Mouse (Mus musculus): Measurements from ENCODE around the gene Ptpn7.
"Not testable (repeated sequence)": the region's sequence is repeated elsewhere in the genome, so short reads cannot be mapped to it uniquely, and the experiment has no call there.

Ptpn7 gene

DNA sequence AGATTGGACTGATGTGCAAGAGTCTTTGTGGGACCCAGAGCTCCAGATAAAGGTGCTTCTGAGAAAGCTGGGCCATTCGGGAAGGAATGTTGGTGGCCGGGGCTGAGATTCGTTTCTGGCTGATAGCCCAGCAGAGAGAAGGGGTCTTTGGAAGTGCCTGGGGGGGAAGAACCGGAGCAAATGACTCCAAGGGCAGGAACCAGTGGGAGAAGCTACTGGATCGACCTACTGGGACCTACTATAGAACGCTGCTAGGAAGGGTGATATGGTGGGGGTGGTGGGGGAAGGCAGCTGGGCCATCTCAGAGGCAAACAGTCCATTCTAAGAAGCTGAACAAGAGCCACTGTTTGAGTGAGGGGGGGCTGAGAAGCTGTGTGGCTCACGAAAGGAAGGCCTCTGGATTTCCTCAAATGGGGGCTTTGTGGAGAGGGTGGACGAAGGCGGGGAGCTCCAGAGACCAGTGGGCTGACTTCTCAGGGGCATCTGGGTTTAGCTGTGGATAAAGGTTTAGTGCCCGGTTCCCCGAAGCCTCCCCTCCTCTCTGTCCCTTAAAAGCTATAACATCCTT lies 27.1 kb downstream of the Ptpn7 start:
- DNase-seq, result no peak

DNA sequence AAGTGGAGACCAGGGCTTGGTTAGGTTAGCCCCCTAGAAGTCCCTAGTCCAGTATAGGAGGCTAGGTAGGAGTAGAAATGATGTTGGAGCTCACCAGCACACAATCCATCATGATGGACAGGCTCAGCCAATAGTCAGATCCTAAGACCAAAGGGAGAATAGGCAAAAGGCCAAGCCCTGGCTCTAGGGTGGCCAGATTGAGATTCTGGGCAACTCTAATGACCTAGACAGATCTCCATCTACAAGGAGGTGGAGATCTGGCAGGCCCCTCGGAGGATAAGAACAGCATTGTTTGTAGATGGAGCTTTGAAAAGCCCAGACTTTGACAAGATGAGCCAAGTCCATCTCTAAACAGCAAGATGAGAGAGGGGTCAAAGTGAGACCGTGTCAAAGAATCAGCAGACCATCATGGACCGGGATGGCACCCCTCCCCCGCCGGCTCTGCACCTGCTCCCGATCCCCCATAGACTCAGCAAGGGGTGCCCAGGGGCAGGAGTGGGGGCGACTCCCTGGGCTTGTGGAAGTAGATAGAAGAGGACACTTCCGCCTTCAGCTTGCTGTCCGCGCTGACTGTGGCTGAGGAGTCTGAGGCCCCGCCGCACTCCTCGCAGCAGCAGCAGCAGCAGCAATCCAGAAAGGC lies 28.0 kb downstream of the Ptpn7 start:
- DNase-seq, result no peak

DNA sequence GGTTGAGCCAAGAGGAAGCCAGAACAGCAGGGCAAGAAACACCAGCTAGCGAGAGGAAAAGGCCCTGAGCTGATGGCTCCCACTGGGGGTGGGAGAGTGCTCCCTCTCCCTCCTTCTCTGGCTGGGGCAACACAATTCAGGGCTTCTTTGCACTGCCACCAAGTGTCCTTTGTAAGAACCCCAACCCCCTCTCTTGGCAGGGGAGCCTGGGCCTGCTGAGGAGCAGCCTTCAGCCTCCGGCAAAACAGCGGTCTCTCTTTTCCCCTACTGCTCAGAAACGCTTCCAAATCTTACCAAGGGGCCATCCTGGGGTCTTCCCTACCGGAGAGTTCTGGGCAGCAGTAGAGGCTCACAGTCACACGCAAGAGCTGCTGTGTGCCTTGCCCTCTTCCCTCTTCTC lies 30.2 kb downstream of the Ptpn7 start:
- no peak for DNase-seq

DNA sequence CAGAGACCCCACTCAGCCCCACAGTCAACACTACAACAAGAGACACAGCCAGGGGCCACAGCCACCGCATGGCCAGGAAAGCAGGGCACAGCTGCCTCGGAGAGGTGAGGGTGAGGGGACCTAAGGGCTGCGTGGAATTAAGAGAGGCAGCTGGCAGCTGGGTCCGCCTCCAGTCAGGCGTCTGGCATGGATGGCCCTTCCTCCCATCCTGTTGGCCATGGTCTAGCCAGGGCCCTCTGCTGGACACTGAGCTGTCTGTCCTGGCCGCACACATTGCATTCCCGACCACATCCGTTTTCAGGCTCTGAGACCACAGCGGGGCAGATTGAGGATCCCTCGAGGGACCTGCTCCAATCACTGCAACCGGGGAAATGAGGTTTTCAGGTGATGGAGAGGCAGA lies 34.9 kb downstream of the Ptpn7 start, which contains the start of gene Gpr37l1:
TSS of gene Gpr37l1 (minus strand) at position 247 of the 400 bp plus-strand sequence.
- no peak for DNase-seq

DNA sequence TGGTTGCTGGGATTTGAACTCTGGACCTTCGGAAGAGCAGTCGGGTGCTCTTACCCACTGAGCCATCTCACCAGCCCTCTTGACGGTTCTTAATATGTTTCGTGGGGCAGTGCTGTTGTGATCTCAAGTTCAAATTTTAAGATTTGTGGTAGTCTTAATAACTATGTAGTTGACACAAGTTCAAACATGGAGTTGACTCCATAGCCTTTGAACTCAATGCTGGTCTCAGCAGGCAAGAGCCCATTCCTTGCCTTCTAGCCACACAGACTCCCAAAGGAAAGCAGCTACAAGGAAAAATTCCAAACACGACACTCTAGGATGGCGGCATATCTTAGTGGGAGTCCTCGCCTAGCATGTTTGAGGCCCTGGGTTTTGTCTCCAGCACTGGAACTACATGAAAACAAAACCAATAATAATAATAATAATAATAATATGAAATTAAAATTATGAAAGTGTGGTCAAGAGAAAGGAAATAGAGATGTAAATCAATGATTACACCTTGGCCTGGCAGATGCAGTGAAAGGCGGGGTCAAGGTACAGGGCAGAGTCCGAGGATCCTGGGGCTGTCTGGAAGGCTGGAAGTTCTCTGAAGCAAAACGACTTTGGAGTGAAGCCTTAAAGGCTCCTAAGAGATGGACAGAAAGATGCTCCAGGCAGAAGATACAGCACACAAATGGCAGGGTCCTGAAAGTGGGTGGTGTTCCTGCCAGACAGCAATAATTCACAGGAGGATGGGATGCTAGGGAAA lies 36.1 kb downstream of the Ptpn7 start:
- no peak for DNase-seq

DNA sequence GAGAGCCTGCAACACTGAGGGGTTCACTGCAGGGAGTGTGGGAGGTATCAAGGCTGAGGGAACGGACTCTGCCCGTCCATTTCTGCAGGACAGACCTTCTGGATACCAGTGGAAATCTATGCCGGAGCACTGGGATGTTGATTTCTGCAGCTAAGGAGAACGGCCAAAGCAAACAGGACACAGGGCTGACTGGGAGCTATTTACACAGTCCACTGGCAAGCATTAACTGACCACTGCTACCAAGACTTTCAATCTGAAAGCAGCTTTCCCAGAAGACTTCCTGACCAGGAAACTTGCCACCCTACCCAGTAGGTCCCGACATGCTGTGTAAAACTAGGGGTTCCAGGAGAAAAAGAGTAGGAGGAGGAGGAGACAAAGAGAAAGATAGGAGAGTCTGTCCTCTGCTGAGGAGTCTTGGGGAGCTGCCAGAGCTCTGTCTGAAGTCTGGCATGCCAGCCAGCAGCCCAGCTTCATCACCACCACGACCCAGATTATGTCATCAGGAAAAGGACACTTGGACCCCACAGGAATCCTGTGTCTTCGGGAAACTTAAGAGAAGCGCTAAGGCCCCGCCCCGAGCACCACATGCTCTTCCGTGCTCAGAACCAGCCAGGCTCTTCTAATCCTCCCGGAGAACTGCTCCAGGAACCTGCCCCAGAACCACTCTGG lies 37.2 kb downstream of the Ptpn7 start:
- no peak for DNase-seq

DNA sequence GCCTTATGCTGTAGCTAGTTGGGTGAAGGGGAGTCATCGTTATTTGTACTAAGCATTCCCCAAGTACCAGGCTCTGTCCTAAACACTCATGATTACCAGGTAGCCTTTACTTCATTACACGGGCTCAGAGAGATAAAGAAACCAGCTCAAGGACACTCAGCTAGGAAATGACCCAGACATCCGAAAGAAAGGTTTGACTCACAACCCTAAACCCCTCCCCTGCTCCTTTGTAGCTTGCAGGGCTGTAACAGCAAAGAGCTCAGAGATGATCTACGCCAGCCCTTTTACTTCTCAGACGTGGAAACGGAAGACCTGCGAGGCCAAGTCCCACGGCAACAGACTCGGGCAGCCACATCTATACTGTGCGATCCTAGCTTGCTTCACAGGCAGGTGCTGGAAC lies 37.8 kb downstream of the Ptpn7 start:
- DNase-seq, result no peak

DNA sequence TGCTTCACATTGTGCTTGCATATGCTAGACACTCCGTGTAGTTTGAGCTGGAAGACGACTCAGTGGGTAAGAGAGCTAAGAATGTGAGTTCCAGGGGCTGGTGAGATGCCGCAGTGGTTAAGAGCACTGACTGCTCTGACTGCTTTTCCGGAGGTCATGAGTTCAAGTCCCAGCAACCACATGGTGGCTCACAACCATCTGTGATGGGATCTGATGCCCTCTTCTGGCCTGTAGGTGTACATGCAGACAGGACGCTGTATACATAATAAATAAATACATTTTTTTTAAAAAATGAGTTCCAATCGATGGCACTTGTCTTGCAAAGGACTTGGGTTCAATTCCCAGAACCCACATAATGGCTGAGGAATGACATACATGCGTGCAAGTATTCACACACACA lies 38.7 kb downstream of the Ptpn7 start:
- DNase-seq, result no peak

DNA sequence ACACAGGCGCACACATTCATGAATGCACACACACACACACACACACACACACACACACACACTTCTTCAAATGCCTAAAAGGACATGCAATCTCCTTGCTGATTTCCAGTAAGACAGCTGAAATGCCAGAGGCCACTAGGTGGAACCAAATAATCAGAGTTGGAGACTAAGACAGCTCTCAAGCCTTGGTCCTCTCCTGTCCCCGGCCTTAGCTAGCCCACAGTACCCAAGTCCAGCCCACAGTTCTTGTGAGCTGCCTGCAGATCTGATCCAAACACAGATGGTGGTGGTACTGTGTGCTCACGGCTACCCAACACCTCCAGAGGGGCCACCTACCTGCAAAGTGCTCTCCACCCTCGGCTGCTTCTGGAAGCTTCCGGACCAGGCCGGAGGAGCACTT lies 39.5 kb downstream of the Ptpn7 start:
- DNase-seq, result no peak

DNA sequence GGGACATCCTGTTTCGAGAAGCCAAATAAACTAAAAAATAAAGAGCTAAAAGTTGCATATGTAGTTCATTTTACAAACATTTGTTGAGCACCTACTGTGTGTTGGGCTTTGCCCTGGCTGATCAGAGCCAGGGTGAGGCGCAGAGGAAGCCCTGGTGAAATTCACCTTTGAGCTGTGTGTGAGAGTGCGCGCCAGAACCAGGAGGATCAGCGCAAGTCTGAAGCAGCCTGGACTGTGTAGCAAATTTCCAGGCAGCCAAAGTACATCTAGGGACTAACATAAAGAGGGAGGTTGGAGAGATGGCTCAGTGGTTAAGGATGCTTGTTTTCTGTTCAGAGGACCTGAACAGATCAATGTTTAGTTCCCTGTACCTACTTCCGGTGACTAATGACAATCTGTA lies 40.8 kb downstream of the Ptpn7 start:
- DNase-seq, result no peak

DNA sequence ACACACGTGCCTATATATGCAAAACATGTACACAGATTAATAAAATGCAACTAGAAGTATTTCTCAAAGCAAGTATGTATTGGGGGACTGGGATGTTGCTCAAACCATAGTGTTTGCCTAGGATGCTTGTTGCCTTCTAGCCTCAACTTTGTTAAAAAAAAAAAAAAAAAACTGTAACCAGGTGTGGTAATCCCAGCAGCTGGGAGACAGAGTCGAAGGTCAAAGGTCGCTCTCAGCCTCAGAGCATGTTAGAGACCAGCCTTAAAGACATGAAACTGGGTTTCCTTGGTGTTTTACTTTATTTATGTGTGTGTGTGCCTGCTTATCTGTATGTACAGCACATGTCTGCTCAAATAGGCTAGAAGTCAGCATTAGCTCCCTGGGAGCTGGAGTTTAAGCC lies 42.7 kb downstream of the Ptpn7 start:
- no peak for DNase-seq

DNA sequence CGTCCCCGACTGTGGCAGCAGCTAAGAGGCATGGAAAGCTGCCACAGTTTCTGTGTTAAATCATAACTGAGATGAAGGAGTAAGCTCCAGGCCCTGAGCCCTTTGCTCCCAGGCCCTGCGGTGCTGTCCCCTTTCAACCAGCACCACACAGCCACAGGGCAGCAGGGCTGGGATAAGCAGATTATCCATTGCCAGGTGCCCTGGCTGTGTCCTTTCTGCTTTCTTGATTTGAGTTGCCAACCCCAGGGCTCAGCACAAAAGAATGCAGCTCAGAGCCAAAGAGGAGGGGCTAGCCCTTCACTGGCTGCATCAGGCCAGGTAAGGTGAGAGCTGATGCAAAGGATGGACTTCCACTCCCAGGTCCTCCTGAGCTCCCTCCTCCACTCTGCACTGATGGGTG lies 45.2 kb downstream of the Ptpn7 start:
- DNase-seq, result no peak

DNA sequence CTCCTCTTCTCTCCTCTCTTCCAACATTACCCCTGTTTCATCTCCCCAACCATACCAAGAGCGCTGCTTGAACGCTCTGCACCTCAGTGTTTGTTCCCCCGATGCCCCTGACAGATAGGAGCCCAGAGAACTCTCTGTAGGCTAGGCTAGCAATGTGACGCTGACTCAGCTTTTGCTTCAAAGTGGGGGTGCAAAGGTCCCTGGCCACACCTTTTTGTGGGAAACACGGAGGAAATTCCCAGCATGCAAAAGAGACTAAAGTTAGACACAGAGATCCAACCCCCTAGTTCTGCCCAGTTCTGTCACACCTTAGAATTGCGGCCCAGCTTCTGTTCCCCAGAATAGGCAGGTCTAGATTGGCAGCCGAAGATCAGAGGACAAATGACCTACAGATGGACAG lies 46.4 kb downstream of the Ptpn7 start:
- DNase-seq, result no peak

DNA sequence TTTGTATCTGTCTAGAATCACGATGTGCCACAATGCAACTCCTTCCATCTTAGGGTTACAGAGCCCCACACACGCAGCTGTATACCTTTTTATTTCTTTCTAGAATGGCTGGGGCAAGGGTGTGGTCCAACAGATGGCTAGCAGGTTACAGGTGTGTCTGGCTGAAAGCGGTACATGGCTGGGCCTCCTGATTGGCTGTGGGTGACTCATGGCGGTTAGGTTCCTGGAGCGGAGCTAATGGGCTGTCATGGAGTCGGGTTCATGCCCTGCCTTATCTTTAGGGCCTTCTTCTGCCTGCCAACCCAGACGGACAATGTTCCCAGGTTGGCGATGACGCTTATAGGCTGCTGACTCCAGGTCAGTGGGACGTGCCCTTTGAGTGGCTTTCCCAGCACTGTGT lies 48.3 kb downstream of the Ptpn7 start:
- DNase-seq, result no peak

DNA sequence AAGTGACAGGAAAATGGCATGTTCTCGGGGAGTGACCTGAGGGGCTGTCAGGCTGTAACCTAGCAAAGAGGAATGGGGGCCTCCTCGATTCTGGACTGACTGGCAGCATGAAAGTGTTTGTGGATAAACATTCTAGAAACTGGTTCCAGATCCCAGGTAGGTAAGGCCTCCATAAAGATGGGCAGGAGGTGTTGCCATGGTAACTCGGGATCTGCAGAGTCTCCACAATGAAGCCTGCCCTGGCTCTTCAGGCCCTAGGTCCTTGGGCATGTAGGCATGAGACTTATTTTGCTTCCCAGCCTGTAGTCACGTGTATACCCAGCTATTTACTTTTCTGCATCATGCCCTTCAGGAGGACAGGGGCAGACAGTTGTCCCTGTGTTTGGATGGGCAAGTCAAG lies 48.8 kb downstream of the Ptpn7 start:
- no peak for DNase-seq

DNA sequence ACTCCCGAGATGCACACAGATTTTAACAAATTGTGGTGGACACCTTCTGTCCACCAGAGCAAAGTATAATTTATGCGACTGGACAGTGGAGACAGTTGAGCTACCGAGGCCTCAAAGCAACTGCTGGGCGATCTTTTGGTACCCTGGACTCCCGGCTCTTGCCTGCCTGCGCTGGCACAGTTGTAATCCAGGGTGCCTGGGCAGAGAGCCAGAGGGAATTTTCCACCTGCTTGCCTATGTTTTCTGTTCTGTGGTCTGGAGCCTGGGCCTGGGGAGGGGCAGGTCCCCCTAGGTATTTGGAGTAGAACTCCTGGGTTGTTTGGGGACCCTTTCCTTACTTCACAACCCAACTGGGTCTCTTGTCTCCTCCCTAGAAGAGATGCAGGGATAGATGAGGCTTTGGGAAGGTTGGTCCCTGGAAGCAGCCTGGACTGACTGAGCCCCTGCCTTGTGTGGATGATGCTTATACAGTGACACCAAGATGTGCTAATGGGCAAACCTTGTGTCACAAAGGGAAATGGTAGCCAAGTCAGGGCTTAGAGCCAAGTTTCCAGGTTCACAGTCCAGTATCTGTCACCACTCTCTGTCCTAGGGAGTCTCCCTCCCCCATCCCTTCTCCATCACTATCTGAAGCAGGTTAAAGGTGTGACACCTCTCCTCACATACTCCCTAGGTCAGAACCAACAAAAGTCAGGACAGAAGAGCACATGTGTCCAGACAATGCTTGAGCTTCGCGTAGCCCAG lies 49.6 kb downstream of the Ptpn7 start:
- DNase-seq, result no peak

DNA sequence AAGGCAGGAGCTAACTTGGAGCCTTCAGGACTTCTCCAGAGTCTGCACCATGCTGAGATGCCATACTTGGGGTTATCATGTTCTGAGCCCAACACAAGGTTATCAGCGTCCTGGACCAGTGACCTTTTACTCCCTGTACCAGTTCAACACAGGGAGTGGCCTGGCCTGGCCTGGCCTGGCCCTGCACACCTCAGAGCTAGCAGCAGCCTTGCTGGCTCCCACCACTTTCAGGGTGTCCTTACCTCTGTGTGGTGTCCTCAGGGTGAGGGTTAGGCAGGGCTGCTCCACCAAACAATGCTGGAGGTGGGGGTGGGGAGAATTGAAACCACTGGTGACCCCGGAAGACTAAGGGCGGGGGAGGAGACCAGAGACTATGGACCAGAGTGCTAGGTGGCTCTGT lies 50.5 kb downstream of the Ptpn7 start:
- no peak for DNase-seq

DNA sequence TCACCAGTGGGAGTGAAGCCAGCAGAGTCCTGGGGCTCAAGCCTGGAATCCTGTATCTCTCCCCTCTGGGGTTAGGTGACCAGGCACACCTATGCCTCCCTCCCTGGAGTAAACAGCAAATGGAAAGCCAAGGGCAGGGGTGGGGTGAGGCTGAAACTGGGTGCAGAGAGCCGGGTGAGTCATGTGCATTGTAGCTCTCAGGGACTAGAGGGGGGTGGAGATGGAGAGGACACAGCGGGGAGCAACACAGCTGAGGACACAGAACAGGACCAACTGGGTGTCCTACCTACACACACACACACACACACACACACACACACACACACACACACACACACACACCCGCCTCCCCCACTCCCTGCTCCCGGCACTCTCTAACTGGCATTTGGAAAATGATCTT lies 50.9 kb downstream of the Ptpn7 start:
- DNase-seq, result no peak

DNA sequence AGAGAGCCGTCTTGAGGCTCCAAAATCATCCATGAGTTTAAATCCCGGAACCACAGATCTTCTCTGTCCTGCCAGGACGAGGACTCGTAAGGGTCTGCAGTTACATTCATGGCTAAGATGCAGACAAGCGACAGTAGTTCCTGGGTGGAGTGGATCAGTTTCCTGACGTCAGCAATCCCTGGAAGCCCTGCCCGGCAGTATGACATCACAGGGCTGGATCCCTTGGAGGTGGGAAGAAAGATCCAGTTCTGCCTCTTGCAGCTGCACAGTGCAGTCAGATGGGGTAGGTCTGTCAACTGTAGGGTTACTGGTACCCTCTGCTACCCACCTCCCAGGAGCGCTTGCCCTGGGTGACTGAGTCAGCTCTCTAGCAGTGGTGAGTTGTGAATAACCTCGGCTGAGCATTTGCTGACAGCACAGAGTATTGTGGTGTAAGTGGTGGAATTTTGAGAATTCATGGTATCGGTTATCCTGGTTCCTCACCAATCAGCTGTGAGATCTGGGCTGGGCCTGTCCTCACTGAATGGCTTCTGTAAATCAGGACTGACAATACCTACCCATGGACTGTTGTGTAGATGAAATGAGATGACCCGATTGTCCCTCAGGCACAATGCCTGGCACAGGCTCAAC lies 51.6 kb downstream of the Ptpn7 start:
- DNase-seq, result no peak

DNA sequence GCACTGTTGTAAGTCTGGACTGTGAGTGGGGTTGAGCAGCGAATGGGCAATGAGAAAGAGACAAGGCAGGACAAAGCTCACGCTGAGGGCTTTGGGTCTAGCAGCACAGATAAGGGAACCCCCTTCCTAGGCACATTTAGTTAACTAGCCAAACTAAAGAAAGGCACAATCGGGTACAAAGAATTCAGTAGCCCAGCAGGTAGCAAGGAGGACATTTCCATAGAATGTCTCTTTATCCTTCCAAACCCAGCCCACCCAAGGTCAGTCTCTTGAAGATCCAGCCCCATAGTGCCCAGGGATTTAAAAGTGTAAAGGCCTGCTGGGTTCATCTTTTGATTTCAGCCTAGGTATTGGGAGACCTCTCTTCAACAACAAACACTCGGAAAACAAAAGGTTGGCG lies 53.4 kb downstream of the Ptpn7 start:
- DNase-seq, result no peak

DNA sequence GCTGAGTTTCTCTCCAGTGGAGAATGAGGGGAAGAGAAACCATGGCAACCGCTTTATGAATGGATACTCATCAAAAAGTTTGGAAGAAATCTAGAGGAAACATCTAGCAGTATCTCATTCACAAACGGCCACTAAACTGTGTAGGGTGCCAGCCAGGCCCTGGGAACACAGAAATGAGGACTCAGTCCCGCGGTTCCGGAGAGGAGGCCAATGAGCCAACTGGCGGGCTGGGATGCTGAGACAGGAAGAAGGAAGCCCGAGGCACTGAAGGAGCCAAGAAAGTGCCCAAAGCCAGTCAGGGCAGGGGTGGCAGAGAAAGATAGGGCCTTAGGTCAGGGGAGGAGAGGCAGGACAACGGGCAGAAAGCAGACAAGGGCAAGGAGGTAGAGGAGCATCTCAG lies 53.9 kb downstream of the Ptpn7 start:
- no peak for DNase-seq

DNA sequence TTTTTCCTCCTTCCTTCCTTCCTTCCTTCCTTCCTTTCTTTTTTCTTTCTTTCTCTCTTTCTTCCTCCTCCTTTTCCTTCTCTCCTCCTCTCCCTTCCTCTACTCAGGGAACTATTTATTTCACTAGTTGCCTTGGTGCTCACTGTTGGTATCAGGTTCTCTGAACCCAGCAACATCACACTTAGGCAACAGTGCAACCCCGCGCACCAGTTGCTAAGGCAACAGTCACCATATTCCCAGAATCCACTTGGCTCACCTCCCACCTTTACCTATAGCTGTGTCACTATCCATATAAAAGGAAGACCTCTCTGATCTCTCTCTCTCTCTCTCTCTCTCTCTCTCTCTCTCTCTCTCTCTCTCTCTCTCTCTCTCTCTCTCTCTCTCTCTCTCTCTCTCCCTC lies 54.5 kb downstream of the Ptpn7 start:
- not testable (repeated sequence) for DNase-seq

DNA sequence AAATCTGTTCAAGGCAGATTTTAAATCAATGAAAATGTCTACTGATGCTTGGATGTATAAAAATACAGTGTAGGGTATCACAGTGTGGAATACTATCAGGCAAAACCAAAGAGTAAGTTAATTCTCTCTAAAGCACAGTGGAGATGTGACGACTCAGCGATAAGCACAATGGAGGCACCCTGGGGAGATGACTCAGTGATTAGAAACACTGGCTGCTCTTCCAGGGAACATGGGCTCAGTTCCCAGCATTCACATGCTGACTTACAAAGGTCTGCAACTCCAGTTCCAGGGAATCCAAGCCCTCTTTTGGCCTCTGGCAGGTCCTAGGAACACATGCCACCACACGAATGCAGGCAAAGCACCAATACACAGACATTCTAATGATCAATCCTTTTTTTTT lies 55.7 kb downstream of the Ptpn7 start:
- no peak for DNase-seq
